Mouse (Mus musculus): Measurements from ENCODE around the gene Tmem185b. TPM values are rescaled to one million over a fixed set of nuclear protein-coding genes. Genes with fewer than 3 reads are reported as not detected.

The Tmem185b gene
- polyA plus RNA-seq (2012; ENCODE audit: low replicate concordance): 29.5 and 117 TPM in 2 replicates

DNA sequence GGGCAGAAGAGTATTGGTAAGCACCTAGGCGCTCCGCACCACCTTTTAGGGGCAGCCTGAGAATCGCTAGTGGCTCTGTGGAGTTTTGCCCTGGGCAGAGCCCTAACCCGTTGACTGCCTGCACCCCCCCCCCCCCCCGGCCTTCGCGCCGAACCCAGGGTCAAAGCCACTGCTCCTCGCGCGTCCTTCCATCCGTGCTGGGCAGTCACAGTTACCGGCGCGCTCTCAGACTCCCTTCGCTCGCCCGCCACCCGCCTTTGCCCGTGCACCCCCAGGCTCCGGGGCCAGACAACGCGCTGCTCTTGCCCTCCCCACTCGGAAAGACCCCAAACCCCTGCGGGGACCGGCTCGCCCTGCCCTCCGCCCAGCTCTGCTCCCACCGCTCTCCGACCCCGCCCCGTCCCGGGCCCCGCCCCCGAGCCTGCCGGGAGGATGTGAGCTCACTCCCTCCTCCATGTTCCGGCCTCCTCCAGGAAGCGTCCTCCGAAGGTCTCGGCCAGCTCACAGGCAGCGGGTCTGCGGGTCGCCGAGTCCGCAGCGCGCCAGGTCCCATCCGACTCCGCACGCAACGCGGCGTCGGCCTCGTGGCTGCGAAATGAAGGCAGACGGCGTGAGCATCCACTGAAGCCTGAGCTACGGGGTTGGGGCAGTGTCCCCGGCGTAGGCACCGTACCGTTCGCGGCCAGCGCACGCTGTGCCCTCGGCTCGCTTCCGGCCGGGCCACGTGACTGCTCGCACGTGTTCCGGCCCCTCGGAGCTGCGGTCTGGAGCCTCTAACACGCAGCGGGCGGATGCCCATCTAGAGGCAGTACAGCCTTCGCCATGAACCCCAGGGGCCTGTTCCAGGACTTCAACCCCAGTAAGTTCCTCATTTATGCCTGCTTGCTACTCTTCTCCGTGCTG is at the start of gene Tmem185b:
Tmem185b (plus strand) TSS at position 472 of the 903 bp plus-strand sequence.

DNA sequence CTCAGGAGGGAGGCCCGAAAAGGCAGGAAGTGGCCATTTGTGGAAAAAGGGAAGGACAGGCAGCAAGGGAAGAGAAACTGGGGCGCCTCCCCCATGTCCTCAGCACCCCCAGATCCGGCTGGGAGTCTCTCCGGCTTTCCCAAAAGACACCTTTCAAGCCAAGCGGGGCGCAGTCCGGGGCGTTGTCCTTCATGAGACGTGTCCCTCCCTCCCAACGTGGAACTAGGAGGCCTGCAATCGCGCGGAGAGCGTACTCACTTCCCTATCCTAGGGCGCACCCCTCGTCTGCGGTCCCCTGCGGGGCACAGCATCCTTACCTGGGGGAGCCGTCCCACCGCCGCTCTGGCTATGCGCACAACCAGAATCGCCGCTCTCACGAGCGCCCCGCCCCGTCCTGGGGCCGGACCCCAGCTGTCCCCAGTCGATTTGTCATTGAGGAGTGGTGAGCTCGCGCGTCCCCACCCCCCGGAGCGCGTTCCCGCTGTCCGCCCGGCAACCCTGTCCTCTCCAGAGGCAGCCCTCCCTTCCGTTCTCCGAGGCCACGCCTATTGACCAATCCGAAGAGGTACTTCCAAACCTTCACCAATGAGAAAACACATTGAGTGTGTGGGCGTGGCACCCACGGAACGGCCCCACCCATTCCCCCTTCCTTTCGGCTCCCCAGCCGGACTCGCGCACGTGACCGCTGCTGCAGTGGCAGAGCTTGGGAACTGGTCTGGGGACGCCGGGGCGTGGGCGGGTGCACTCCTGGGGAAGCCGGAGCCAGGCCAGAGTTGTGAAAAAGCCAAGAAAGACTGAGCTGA is 21.5 kb upstream of the Tmem185b start, which contains the start of gene Ralb:
Ralb (minus strand) TSS at position 535 of the 803 bp plus-strand sequence.

Other genes starting within 250 kb of the Tmem185b start
- 0.04 and 0.27 TPM in 2 replicates for gene Inhbb, start 103.9 kb upstream of the Tmem185b start, polyA plus RNA-seq (2012; ENCODE audit: low replicate concordance)
- gene Ralb, start 21.4 kb upstream of the Tmem185b start, polyA plus RNA-seq (2012; ENCODE audit: low replicate concordance): 16.0 and 26.2 TPM in 2 replicates
- 0.11 and 0.14 TPM in 2 replicates for gene Epb41l5, start 122.8 kb downstream of the Tmem185b start, polyA plus RNA-seq (2012; ENCODE audit: low replicate concordance)

Measured in hematopoietic multipotent progenitor cell, adult 10-12 weeks (in vitro differentiated cells).